Mouse (Mus musculus) CH12.LX (cell line): ENCODE data around the gene Ear2. TPM values are rescaled to one million over a fixed set of nuclear protein-coding genes. Genes with fewer than 3 reads are reported as not detected.
"Not testable (repeated sequence)": the region's sequence is repeated elsewhere in the genome, so short reads cannot be mapped to it uniquely, and the experiment has no call there.

Source experiments
- DNase-seq: peaks from one replicate; pipeline ENCODE4 v3.0.0-alpha.2; 2013; ENCODE audit errors: extremely low read depth
- H3K27ac ChIP-seq: 2 replicates; pipeline ENCODE4 v1.5.1; 2012; ENCODE audit warnings: low read depth, mild to moderate bottlenecking, control low read depth, moderate library complexity; ENCODE audit not compliant: insufficient read depth
- H3K27me3 ChIP-seq: replicated peaks from 2 replicates; pipeline ENCODE3; 2012; ENCODE audit warnings: inconsistent platforms
- H3K36me3 ChIP-seq, 2 experiments: replicated peaks in 1 of 2; 2 replicates each; pipeline versions ENCODE3 to v1.6.1; 2012; ENCODE audit warnings: inconsistent platforms in 1 of 2, low read length in 1 of 2, mild to moderate bottlenecking in 1 of 2, mixed read lengths in 1 of 2, moderate library complexity in 1 of 2; ENCODE audit not compliant: control insufficient read depth in 1 of 2, insufficient read depth in 1 of 2
- H3K4me1 ChIP-seq, 2 experiments: 2 replicates each; pipeline ENCODE4 v1.6.1; 2012; ENCODE audit warnings: inconsistent platforms in 1 of 2, moderate library complexity in 1 of 2; ENCODE audit not compliant: insufficient read depth in 2 of 2, control insufficient read depth in 1 of 2
- H3K4me2 ChIP-seq: 2 replicates; pipeline ENCODE4 v1.6.1; 2012; ENCODE audit warnings: low read depth, mild to moderate bottlenecking, control low read depth; ENCODE audit not compliant: poor library complexity, insufficient read depth, severe bottlenecking
- H3K4me3 ChIP-seq, 3 experiments: fragments of 150-350 bp in 1 of 3; sonication (generic) in 1 of 3; replicated peaks in 1 of 3; 2 replicates each; pipeline versions ENCODE3 to v1.5.1; 2011 to 2012; ENCODE audit warnings: low read depth in 2 of 3, low read length in 2 of 3, mild to moderate bottlenecking in 2 of 3, moderate library complexity in 2 of 3, control low read depth in 1 of 3, improper control_type of control experiment in 1 of 3, inconsistent platforms in 1 of 3, mixed read lengths in 1 of 3; ENCODE audit not compliant: poor library complexity in 1 of 3
- H3K79me2 ChIP-seq: replicated peaks from 2 replicates; pipeline ENCODE4 v1.6.1; 2012; ENCODE audit warnings: mild to moderate bottlenecking, moderate library complexity; ENCODE audit not compliant: control insufficient read depth, poor library complexity, insufficient read depth, severe bottlenecking; ENCODE audit errors: extremely low read depth
- H3K9ac ChIP-seq: 2 replicates; pipeline ENCODE4 v1.6.1; 2012; ENCODE audit warnings: low read depth, mild to moderate bottlenecking, control low read depth, moderate library complexity; ENCODE audit not compliant: insufficient read depth
- H3K9me3 ChIP-seq: replicated peaks from 2 replicates; pipeline ENCODE3; 2012; ENCODE audit warnings: low read length, inconsistent platforms, mixed read lengths
- CTCF ChIP-seq, 2 experiments: IDR thresholded peaks in 1 of 2; conservative IDR thresholded peaks in 1 of 2; 2 replicates each; pipeline ENCODE4 v1.5.1; 2011 to 2012; ENCODE audit warnings: low read depth in 2 of 2, low read length in 2 of 2, improper control_type of control experiment in 1 of 2, inconsistent platforms in 1 of 2, mild to moderate bottlenecking in 1 of 2, moderate library complexity in 1 of 2
- RAD21 ChIP-seq: IDR thresholded peaks from 2 replicates; pipeline ENCODE4 v1.6.1; 2011; ENCODE audit warnings: low read depth, mild to moderate bottlenecking, low read length, improper control_type of control experiment, moderate library complexity
- SMC3 ChIP-seq: IDR thresholded peaks from 2 replicates; pipeline ENCODE4 v1.6.1; 2011; ENCODE audit warnings: low read depth, low read length, improper control_type of control experiment
- ZC3H11A ChIP-seq: IDR thresholded peaks from 2 replicates; pipeline ENCODE4 v1.6.1; 2012; ENCODE audit warnings: low read depth, mild to moderate bottlenecking, inconsistent platforms, low read length, improper control_type of control experiment
- dilution Hi-C: fragments of 300-500 bp; cut with MboI; formaldehyde crosslinking; loops from 2 replicates; pipeline ENCODE4 v1.14.3; 2020; ENCODE audit warnings: low sequenced_read_pairs; ENCODE audit not compliant: extremely low pct_unique_long_range_greater_than_20kb, extremely low pct_ligation_motif_present
- in situ Hi-C: fragments of 300-500 bp; cut with MboI; formaldehyde crosslinking; loops from 3 replicates; pipeline ENCODE4 v1.14.3; 2019; ENCODE audit warnings: low sequenced_read_pairs, low pct_ligation_motif_present, low pct_unique_long_range_greater_than_20kb, mixed read lengths
- polyA plus RNA-seq: library from polyadenylated mRNA; unstranded; fragments of >175 nt; gene quantifications from 2 replicates; pipeline ENCODE4 v1.2.1, GENCODE M21; 2012; ENCODE audit warnings: low read depth; ENCODE audit not compliant: insufficient read length
- total RNA-seq, 2 experiments: library from RNA; depleted of rRNA; stranded (reverse); fragments of 300-350 nt in 1 of 2; fragments of >200 nt in 1 of 2; gene quantifications; 2 replicates each; pipeline ENCODE4 v1.2.3; 2012 to 2014

Ear2 gene
- not detected in 2 replicates for total RNA-seq (2012; rRNA removed)
- total RNA-seq (2014; rRNA removed): not detected in 2 replicates
- polyA plus RNA-seq: not detected in 2 replicates

DNA sequence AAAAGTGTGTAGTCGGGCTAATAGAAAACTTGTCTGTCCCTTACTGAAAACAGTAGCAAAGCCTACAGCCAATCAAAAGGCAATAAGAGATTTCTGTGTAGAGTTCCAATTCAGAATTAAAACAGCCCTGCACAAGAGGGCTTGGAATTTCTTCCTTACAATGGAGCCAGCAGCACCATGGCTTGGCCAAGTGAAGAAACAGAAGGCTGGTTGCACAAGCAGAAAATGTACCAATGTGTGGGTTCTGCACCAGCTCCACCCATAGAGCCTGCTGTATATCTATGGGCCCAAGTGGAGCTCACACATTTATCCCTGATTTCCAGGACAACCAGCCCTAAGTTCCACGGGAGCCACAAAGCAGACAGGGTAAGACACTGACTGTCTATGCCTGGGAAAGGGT is at the start of gene Ear2:
Gene Ear2 (plus strand): TSS at position 301 of the 400 bp plus-strand sequence.
- H3K9me3 ChIP-seq, H3K9ac ChIP-seq, dilution Hi-C loops: not testable (repeated sequence)

DNA sequence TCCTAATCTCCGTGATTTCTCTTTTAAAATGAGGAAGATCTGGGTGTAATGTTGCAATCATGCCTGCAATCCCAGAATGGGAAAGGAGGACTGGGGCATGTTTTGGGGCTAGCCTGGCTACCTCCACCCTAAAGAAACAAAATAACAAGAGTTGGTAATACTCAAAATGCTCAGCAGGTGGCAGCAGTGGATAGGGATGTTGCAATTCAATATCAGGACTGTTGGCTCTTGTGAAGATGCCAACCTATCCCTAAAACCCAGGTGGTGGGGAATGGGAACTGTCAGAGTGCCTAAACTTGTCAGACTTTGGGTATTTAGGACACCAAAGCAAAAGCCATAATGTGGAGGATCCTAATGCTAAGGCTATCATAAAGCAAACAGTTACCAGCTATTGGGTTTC is 34.6 kb upstream of the Ear2 start:
- in situ Hi-C loops, dilution Hi-C loops, H3K4me3 ChIP-seq, H3K9me3 ChIP-seq, H3K4me2 ChIP-seq, H3K4me1 ChIP-seq, H3K27me3 ChIP-seq, H3K9ac ChIP-seq, H3K79me2 ChIP-seq, H3K27ac ChIP-seq, H3K36me3 ChIP-seq: not testable (repeated sequence)
- DNase-seq: peak; percentile 47
- TF ChIP-seq SMC3 (peak; percentile 72), ZC3H11A (peak; percentile 17; the same call in 1 of the 2 replicates), CTCF (conservative IDR thresholded peaks at IDR 0.05 in 1 of 2, IDR thresholded peaks at IDR 0.05 in 1 of 2; ENCODE audit: low read depth in 2 of 2, low read length in 2 of 2) (peak; percentile 26 to 73; a peak in 2 of 4 replicates), RAD21 (peak; percentile 61)

More for the DNA sequence above, at the start of gene Ear2:
- H3K4me1 ChIP-seq, H3K4me2 ChIP-seq, H3K36me3 ChIP-seq, H3K79me2 ChIP-seq, H3K4me3 ChIP-seq, H3K27ac ChIP-seq, DNase-seq, in situ Hi-C loops, H3K27me3 ChIP-seq: not testable (repeated sequence)

DNA sequence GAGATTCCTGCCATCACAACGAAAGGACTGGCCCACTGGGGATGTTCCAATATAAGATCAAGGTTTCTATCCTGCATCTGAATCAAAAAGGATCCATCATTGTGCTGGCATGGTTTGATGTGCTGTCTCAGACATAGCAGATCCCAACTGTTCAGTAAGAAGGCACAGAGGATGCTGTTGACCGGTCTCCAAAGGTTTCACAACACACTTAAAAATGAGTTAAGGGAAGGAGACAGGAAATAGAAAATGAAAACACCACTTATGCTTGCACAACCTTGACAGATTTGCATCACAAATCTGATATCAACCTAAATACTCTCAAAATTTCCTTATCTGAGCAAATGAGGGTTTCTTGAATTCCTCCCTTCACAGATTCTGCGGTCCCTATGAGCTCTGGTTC is 31.9 kb upstream of the Ear2 start:
- H3K9ac ChIP-seq, dilution Hi-C loops, H3K27me3 ChIP-seq, DNase-seq, in situ Hi-C loops, H3K4me2 ChIP-seq, H3K79me2 ChIP-seq, H3K27ac ChIP-seq, H3K36me3 ChIP-seq, H3K4me3 ChIP-seq, H3K9me3 ChIP-seq, H3K4me1 ChIP-seq: not testable (repeated sequence)

DNA sequence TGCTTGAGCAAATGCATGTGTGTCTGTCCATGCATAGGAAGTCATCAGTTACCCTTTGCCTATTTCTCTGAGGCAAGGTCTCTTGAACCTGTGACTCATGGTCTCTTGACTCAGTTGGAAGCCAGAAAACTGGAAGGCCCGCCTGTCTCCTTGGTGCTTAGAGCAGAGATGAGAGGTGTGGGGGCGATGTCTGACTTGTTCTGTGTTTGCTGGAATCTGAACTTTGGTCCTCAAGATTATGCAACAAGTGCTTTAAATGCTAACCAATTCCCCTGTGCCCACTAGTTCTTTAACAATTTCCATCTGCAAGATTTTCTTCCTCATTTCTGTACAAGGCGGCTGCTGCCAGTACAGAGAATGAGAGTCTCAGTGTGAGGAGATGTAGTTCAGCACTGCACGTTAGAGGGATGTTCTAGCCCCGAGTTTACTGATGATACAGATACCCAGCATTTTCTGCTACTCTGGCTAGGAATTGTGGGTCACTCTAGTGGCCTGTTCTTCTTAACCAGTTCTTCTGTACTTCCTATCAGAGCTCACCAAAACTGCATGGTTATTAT is 24.6 kb upstream of the Ear2 start:
- H3K4me2 ChIP-seq, H3K9ac ChIP-seq, in situ Hi-C loops, H3K27me3 ChIP-seq, H3K9me3 ChIP-seq, H3K4me1 ChIP-seq, H3K79me2 ChIP-seq, H3K36me3 ChIP-seq, dilution Hi-C loops, H3K27ac ChIP-seq, H3K4me3 ChIP-seq: not testable (repeated sequence)
- DNase-seq: peak; percentile 21

DNA sequence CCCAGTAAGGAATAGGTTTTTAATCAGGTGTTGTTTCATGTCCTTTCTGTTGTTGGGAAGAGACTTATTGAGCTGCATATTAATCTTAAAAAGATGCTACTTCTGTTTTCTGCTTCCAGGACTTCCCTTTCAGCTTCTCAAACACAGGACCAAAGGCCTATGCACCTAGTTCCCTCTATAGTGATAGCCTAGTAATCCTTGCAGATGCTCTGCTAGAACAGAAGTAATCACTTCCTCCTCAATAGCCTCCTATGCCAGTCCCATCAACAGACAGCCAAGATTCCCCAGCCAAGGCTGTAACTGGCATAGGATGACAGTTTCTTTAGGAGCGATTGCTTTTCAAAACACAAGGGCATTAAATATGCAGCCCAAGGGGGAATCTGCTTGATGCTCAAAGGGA is 15.9 kb upstream of the Ear2 start:
- dilution Hi-C loops, DNase-seq, H3K79me2 ChIP-seq, H3K9ac ChIP-seq, H3K36me3 ChIP-seq, H3K27ac ChIP-seq, H3K9me3 ChIP-seq, H3K27me3 ChIP-seq, H3K4me2 ChIP-seq, H3K4me3 ChIP-seq, in situ Hi-C loops: not testable (repeated sequence)
- H3K4me1 ChIP-seq: peaks cover 0 to 11% of the 10 kb centered on the region in 2 experiments; a peak in 2 of 4 replicates
